Mouse (Mus musculus) erythroblast, embryonic 14.5 days (primary cell): ENCODE data around the gene Ccnc. TPM values are rescaled to one million over a fixed set of nuclear protein-coding genes. Genes with fewer than 3 reads are reported as not detected.

Experiments used
- H3K27me3 ChIP-seq: 2 replicates; pipeline ENCODE4 v1.6.1; 2012; ENCODE audit warnings: inconsistent platforms; ENCODE audit not compliant: control insufficient read depth
- H3K36me3 ChIP-seq: 2 replicates; pipeline ENCODE4 v1.6.1; 2012; ENCODE audit warnings: mild to moderate bottlenecking, inconsistent platforms; ENCODE audit not compliant: control insufficient read depth
- H3K4me1 ChIP-seq: 2 replicates; pipeline ENCODE4 v1.6.1; 2012; ENCODE audit warnings: inconsistent platforms; ENCODE audit not compliant: control insufficient read depth
- H3K4me3 ChIP-seq: replicated peaks from 2 replicates; pipeline ENCODE3; 2012; ENCODE audit warnings: moderate library complexity, mild to moderate bottlenecking, inconsistent platforms
- H3K9me3 ChIP-seq: 2 replicates; pipeline ENCODE4 v1.6.1; 2012; ENCODE audit warnings: low read length, inconsistent platforms, mixed read lengths; ENCODE audit not compliant: control insufficient read depth
- GATA1 ChIP-seq: IDR thresholded peaks from 2 replicates; pipeline ENCODE4 v1.6.1; 2012; ENCODE audit warnings: low read length, inconsistent platforms, mixed read lengths
- TAL1 ChIP-seq: IDR thresholded peaks from 3 replicates; pipeline ENCODE4 v1.6.1; 2012; ENCODE audit warnings: low read length, inconsistent platforms, mixed read lengths
- polyA plus RNA-seq: library from polyadenylated mRNA; stranded (reverse); fragments of >175 nt; gene quantifications from 2 replicates; pipeline ENCODE4 v1.2.3, GENCODE M21; 2012

Gene Ccnc
- polyA plus RNA-seq, 1 experiment = 0.11 TPM

- peaks cover 94% of the 10 kb centered on the region for H3K36me3 ChIP-seq
- TF ChIP-seq TAL1 = no peak
- no peak for TF ChIP-seq GATA1
These were observed 58.8 kb downstream of the Ccnc start for GRCm38 (mm10) chr4:21786268-21786667.

GRCm38 (mm10) chr4:21788903-21789302 is 61.4 kb downstream of the Ccnc start:
- peaks cover 93% of the 10 kb centered on the region for H3K36me3 ChIP-seq
- no peak for TF ChIP-seq GATA1
- no peak for TF ChIP-seq TAL1

More at GRCm38 (mm10) chr4:21786268-21786667, 58.8 kb downstream of the Ccnc start:
- no peak overlapping the region for H3K4me3 ChIP-seq
- no peaks in the 10 kb centered on the region for H3K27me3 ChIP-seq
- peaks cover 57% of the 10 kb centered on the region for H3K4me1 ChIP-seq
- H3K9me3 ChIP-seq = no peaks in the 10 kb centered on the region; the same call in 1 of the 2 replicates

GRCm38 (mm10) chr4:21789836-21790235 is 62.3 kb downstream of the Ccnc start:
- Histone ChIP-seq H3K4me1 (peaks cover 24% of the 10 kb centered on the region), H3K4me3 (no peak overlapping the region), H3K36me3 (peaks cover 91% of the 10 kb centered on the region), H3K9me3 (no peaks in the 10 kb centered on the region; the same call in 1 of the 2 replicates), H3K27me3 (no peaks in the 10 kb centered on the region)
- TF ChIP-seq GATA1 (no peak), TAL1 (no peak)

More at GRCm38 (mm10) chr4:21788903-21789302, 61.4 kb downstream of the Ccnc start:
- H3K4me1 ChIP-seq = peaks cover 33% of the 10 kb centered on the region
- H3K27me3 ChIP-seq = no peaks in the 10 kb centered on the region
- H3K4me3 ChIP-seq = no peak overlapping the region
- H3K9me3 ChIP-seq = no peaks in the 10 kb centered on the region; the same call in 1 of the 2 replicates

- Histone ChIP-seq H3K9me3 (no peaks in the 10 kb centered on the region; the same call in 1 of the 2 replicates), H3K27me3 (no peaks in the 10 kb centered on the region), H3K4me1 (peaks cover 5% of the 10 kb centered on the region; the same call in 1 of the 2 replicates), H3K36me3 (peaks cover 97% of the 10 kb centered on the region), H3K4me3 (no peak overlapping the region)
- TF ChIP-seq GATA1 (no peak), TAL1 (no peak)
These were observed 66.1 kb downstream of the Ccnc start for GRCm38 (mm10) chr4:21793631-21794030.

GRCm38 (mm10) chr4:21801013-21801412 is 73.5 kb downstream of the Ccnc start:
- Histone ChIP-seq H3K36me3 (peaks cover 100% of the 10 kb centered on the region), H3K4me1 (peaks cover 16% of the 10 kb centered on the region), H3K27me3 (no peaks in the 10 kb centered on the region), H3K4me3 (no peak overlapping the region), H3K9me3 (no peaks in the 10 kb centered on the region)
- no peak for TF ChIP-seq TAL1
- TF ChIP-seq GATA1 = no peak

GRCm38 (mm10) chr4:21801620-21802019 is 74.1 kb downstream of the Ccnc start:
- Histone ChIP-seq H3K4me3 (no peak overlapping the region), H3K9me3 (no peaks in the 10 kb centered on the region), H3K36me3 (peaks cover 100% of the 10 kb centered on the region), H3K27me3 (no peaks in the 10 kb centered on the region), H3K4me1 (peaks cover 16% of the 10 kb centered on the region)
- TF ChIP-seq TAL1 (no peak), GATA1 (no peak)

GRCm38 (mm10) chr4:21807204-21807603 is 79.7 kb downstream of the Ccnc start:
- Histone ChIP-seq H3K27me3 (no peaks in the 10 kb centered on the region), H3K4me1 (no peaks in the 10 kb centered on the region; the same call in 1 of the 2 replicates), H3K36me3 (peaks cover 95% of the 10 kb centered on the region), H3K4me3 (no peak overlapping the region), H3K9me3 (no peaks in the 10 kb centered on the region)
- TF ChIP-seq GATA1 (no peak), TAL1 (no peak)

Other genes starting within 250 kb of the Ccnc start
- not detected in 2 replicates for gene Prdm13, start 41.7 kb upstream of the Ccnc start, polyA plus RNA-seq
- gene Usp45, start 39.5 kb downstream of the Ccnc start, polyA plus RNA-seq = 0.33 and 0.43 TPM in 2 replicates
- 0.54 and 0.60 TPM in 2 replicates for gene Tstd3, start 39.5 kb downstream of the Ccnc start, polyA plus RNA-seq
- gene Pnisr, start 119.9 kb downstream of the Ccnc start, polyA plus RNA-seq = 3.9 and 4.5 TPM in 2 replicates
- 0.10 and 0.14 TPM in 2 replicates for gene Coq3, start 152.0 kb downstream of the Ccnc start, polyA plus RNA-seq
- gene Faxc, start 203.6 kb downstream of the Ccnc start, polyA plus RNA-seq = not detected in 2 replicates